Mouse (Mus musculus): ENCODE data around the gene Auts2. TPM values are rescaled to one million over a fixed set of nuclear protein-coding genes. Genes with fewer than 3 reads are reported as not detected.

Gene Auts2
- total RNA-seq, 1 experiment = 9.9 TPM

DNA sequence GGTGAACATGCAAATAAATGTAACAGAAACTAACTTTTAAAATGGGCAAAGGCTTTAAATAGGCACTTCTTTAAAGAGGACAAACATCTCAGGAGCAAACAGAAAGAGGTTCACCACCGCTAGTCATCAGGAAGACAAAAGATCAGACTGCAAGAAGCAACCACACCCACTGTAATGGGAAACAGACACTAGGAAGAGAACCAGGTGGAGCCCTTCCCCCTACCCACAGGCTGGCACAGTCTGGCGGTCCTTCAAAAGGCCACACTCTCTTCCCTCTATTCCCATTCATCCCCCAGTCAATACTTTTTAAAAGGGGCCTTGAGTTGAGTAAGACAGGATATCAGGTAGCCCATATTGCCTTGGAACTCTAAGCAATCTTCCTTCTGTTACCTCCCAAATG is 1052.3 kb downstream of the Auts2 start:
- TF ChIP-seq CHD2 (IDR thresholded peaks at IDR 0.05; ENCODE audit: low read depth, low read length) = peak; percentile 25; the same call in 1 of the 2 replicates
- TF ChIP-seq ZNF384 (IDR thresholded peaks at IDR 0.05; ENCODE audit: low read depth, low read length) = no peak
- 0 out of 2 replicates have a peak, but pooled peaks have one; percentile 4 for TF ChIP-seq MAFK (IDR thresholded peaks at IDR 0.05; ENCODE audit: insufficient read depth, low read depth, low read length)
- no peak for TF ChIP-seq HCFC1 (IDR thresholded peaks at IDR 0.05; ENCODE audit: borderline replicate concordance, insufficient read depth, low read length)
- no peak for TF ChIP-seq ZC3H11A (IDR thresholded peaks at IDR 0.05; ENCODE audit: borderline replicate concordance, low read depth, low read length)
- peak overlapping the region; percentile 98 for H3K27ac ChIP-seq (ENCODE audit: insufficient read depth, low read depth, low read length, poor library complexity, severe bottlenecking)
- H3K4me3 ChIP-seq (ENCODE audit: insufficient read depth in 1 of 2, low read depth in 1 of 2, low read length in 2 of 2, poor library complexity in 1 of 2, severe bottlenecking in 1 of 2) = no peak overlapping the region
- no peaks in the 10 kb centered on the region; the same call in 1 of the 2 replicates for H3K36me3 ChIP-seq (ENCODE audit: control insufficient read depth, insufficient read depth, low read length, poor library complexity, severe bottlenecking)
- H3K9me3 ChIP-seq (ENCODE audit: control insufficient read depth, insufficient read depth, low read depth, low read length) = no peaks in the 10 kb centered on the region
- H3K9ac ChIP-seq (ENCODE audit: insufficient read depth, low read depth, low read length, poor library complexity, severe bottlenecking) = no peak overlapping the region; the same call in 1 of the 2 replicates
- peak; percentile 81 for DNase-seq (ENCODE audit: low read depth, low spot score)
- H3K4me1 ChIP-seq (ENCODE audit: control insufficient read depth in 2 of 2, insufficient read depth in 2 of 2, low read length in 2 of 2, poor library complexity in 1 of 2) = peaks cover 5 to 29% of the 10 kb centered on the region in 2 experiments; a peak in 3 of 4 replicates
- in situ Hi-C loops (cut with MboI; ENCODE audit: low sequenced_read_pairs in 2 of 2, unreplicated experiment in 2 of 2) = no loop called here

DNA sequence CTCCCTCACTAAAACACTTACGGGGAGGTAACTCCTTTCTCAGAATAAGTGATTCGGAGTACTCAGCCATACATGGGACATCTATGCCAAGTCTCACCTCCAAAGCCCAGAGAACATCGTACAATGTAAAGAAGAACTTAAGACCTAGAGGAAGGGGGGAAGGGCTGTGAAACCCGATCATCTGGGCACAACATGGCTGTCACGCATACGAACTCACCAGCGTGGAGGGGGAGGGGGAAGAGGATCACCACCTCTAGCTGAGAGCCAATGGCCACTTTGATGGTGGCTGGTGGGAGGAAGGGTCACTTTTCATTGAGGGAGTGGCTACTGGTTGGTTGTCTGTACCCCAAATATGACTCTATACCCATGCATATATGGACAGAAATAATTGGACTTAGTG is 1053.3 kb downstream of the Auts2 start:
- Histone ChIP-seq H3K27ac (ENCODE audit: insufficient read depth, low read depth, low read length, poor library complexity, severe bottlenecking) (peak overlapping the region; percentile 48; the same call in 1 of the 2 replicates), H3K4me3 (ENCODE audit: insufficient read depth in 1 of 2, low read depth in 1 of 2, low read length in 2 of 2, poor library complexity in 1 of 2, severe bottlenecking in 1 of 2) (no peak overlapping the region), H3K9me3 (ENCODE audit: control insufficient read depth, insufficient read depth, low read depth, low read length) (no peaks in the 10 kb centered on the region), H3K4me1 (ENCODE audit: control insufficient read depth in 2 of 2, insufficient read depth in 2 of 2, low read length in 2 of 2, poor library complexity in 1 of 2) (peaks cover 5 to 27% of the 10 kb centered on the region in 2 experiments; a peak in 3 of 4 replicates), H3K9ac (ENCODE audit: insufficient read depth, low read depth, low read length, poor library complexity, severe bottlenecking) (no peak overlapping the region), H3K36me3 (ENCODE audit: control insufficient read depth, insufficient read depth, low read length, poor library complexity, severe bottlenecking) (no peaks in the 10 kb centered on the region; the same call in 1 of the 2 replicates)
- in situ Hi-C loops (cut with MboI; ENCODE audit: low sequenced_read_pairs in 2 of 2, unreplicated experiment in 2 of 2) = no loop called here
- no peak for DNase-seq (ENCODE audit: low read depth, low spot score)
- TF ChIP-seq CHD2 (IDR thresholded peaks at IDR 0.05; ENCODE audit: low read depth, low read length) (no peak), MAFK (IDR thresholded peaks at IDR 0.05; ENCODE audit: insufficient read depth, low read depth, low read length) (no peak), HCFC1 (IDR thresholded peaks at IDR 0.05; ENCODE audit: borderline replicate concordance, insufficient read depth, low read length) (no peak), ZC3H11A (IDR thresholded peaks at IDR 0.05; ENCODE audit: borderline replicate concordance, low read depth, low read length) (no peak), ZNF384 (IDR thresholded peaks at IDR 0.05; ENCODE audit: low read depth, low read length) (no peak)

- H3K27ac ChIP-seq (ENCODE audit: insufficient read depth, low read depth, low read length, poor library complexity, severe bottlenecking) = no peak overlapping the region
- TF ChIP-seq HCFC1 (IDR thresholded peaks at IDR 0.05; ENCODE audit: borderline replicate concordance, insufficient read depth, low read length) (no peak), ZC3H11A (IDR thresholded peaks at IDR 0.05; ENCODE audit: borderline replicate concordance, low read depth, low read length) (no peak), MAFK (IDR thresholded peaks at IDR 0.05; ENCODE audit: insufficient read depth, low read depth, low read length) (no peak), ZNF384 (IDR thresholded peaks at IDR 0.05; ENCODE audit: low read depth, low read length) (no peak), CHD2 (IDR thresholded peaks at IDR 0.05; ENCODE audit: low read depth, low read length) (no peak)
- no peak overlapping the region for H3K9ac ChIP-seq (ENCODE audit: insufficient read depth, low read depth, low read length, poor library complexity, severe bottlenecking)
- H3K36me3 ChIP-seq (ENCODE audit: control insufficient read depth, insufficient read depth, low read length, poor library complexity, severe bottlenecking) = no peaks in the 10 kb centered on the region; the same call in 1 of the 2 replicates
- peaks cover 0 to 9% of the 10 kb centered on the region in 2 experiments; a peak in 3 of 4 replicates for H3K4me1 ChIP-seq (ENCODE audit: control insufficient read depth in 2 of 2, insufficient read depth in 2 of 2, low read length in 2 of 2, poor library complexity in 1 of 2)
- DNase-seq (ENCODE audit: low read depth, low spot score) = no peak
- H3K4me3 ChIP-seq (ENCODE audit: insufficient read depth in 1 of 2, low read depth in 1 of 2, low read length in 2 of 2, poor library complexity in 1 of 2, severe bottlenecking in 1 of 2) = no peak overlapping the region
- H3K9me3 ChIP-seq (ENCODE audit: control insufficient read depth, insufficient read depth, low read depth, low read length) = no peaks in the 10 kb centered on the region
- in situ Hi-C loops (cut with MboI; ENCODE audit: low sequenced_read_pairs in 2 of 2, unreplicated experiment in 2 of 2) = no loop called here
Observed at GRCm38 (mm10) chr5:131486527-131486926, 1056.6 kb downstream of the Auts2 start.

GRCm38 (mm10) chr5:131475278-131475677 is 1067.9 kb downstream of the Auts2 start:
- Histone ChIP-seq H3K27ac (ENCODE audit: insufficient read depth, low read depth, low read length, poor library complexity, severe bottlenecking) (no peak overlapping the region), H3K36me3 (ENCODE audit: control insufficient read depth, insufficient read depth, low read length, poor library complexity, severe bottlenecking) (peaks cover 19% of the 10 kb centered on the region), H3K9ac (ENCODE audit: insufficient read depth, low read depth, low read length, poor library complexity, severe bottlenecking) (no peak overlapping the region), H3K9me3 (ENCODE audit: control insufficient read depth, insufficient read depth, low read depth, low read length) (no peaks in the 10 kb centered on the region), H3K4me3 (ENCODE audit: insufficient read depth in 1 of 2, low read depth in 1 of 2, low read length in 2 of 2, poor library complexity in 1 of 2, severe bottlenecking in 1 of 2) (no peak overlapping the region), H3K4me1 (ENCODE audit: control insufficient read depth in 2 of 2, insufficient read depth in 2 of 2, low read length in 2 of 2, poor library complexity in 1 of 2) (peaks cover 0 to 7% of the 10 kb centered on the region in 2 experiments; a peak in 1 of 4 replicates)
- DNase-seq (ENCODE audit: low read depth, low spot score) = no peak
- in situ Hi-C loops (cut with MboI; ENCODE audit: low sequenced_read_pairs in 2 of 2, unreplicated experiment in 2 of 2) = no loop called here
- TF ChIP-seq ZC3H11A (IDR thresholded peaks at IDR 0.05; ENCODE audit: borderline replicate concordance, low read depth, low read length) (no peak), MAFK (IDR thresholded peaks at IDR 0.05; ENCODE audit: insufficient read depth, low read depth, low read length) (no peak), CHD2 (IDR thresholded peaks at IDR 0.05; ENCODE audit: low read depth, low read length) (no peak), HCFC1 (IDR thresholded peaks at IDR 0.05; ENCODE audit: borderline replicate concordance, insufficient read depth, low read length) (no peak), ZNF384 (IDR thresholded peaks at IDR 0.05; ENCODE audit: low read depth, low read length) (no peak)
